Mouse (Mus musculus) midbrain, embryonic 10.5 days (tissue): ENCODE measurements around the gene Hmgcl. TPM values are rescaled to one million over a fixed set of nuclear protein-coding genes. Genes with fewer than 3 reads are reported as not detected.

Experiments used
- DNase-seq: peaks from one replicate; pipeline ENCODE4 v3.0.0-alpha.2; 2017; ENCODE audit warnings: low spot score
- H3K27ac ChIP-seq: fragments of 300-500 bp; sonication (generic); replicated peaks from 2 replicates; pipeline ENCODE4 v1.5.1; 2016; ENCODE audit warnings: mild to moderate bottlenecking
- H3K27me3 ChIP-seq: fragments of 300-500 bp; sonication (generic); 2 replicates; pipeline ENCODE4 v1.6.1; 2016; ENCODE audit warnings: low read depth, mild to moderate bottlenecking; ENCODE audit not compliant: poor library complexity, severe bottlenecking
- H3K36me3 ChIP-seq: fragments of 300-500 bp; sonication (generic); 2 replicates; pipeline ENCODE4 v1.6.1; 2016; ENCODE audit warnings: mild to moderate bottlenecking, moderate library complexity
- H3K4me1 ChIP-seq: fragments of 300-500 bp; sonication (generic); 2 replicates; pipeline ENCODE4 v1.6.1; 2016
- H3K4me3 ChIP-seq: fragments of 300-500 bp; sonication (generic); 2 replicates; pipeline ENCODE4 v1.5.1; 2016; ENCODE audit warnings: mild to moderate bottlenecking, moderate library complexity
- H3K9me3 ChIP-seq: fragments of 300-500 bp; sonication (generic); replicated peaks from 2 replicates; pipeline ENCODE4 v1.6.1; 2016; ENCODE audit warnings: mild to moderate bottlenecking
- WGBS: fragments of 180-500 bp; shearing (Covaris S2); methylation state at CpG from one replicate; pipeline ENCODE4 v1.1.7; 2016; 5-methylcytosine and 5-hydroxymethylcytosine counted together
- polyA plus RNA-seq: library from polyadenylated mRNA; unstranded; fragments of >200 nt; fragmentation: Nextera tagmentation; extraction: Ambion mirVana; gene quantifications from 2 replicates; pipeline ENCODE4 v1.2.1, GENCODE M21; 2016

Hmgcl gene
- polyA plus RNA-seq, 1 experiment from 2014 or later: 70.1 TPM

DNA sequence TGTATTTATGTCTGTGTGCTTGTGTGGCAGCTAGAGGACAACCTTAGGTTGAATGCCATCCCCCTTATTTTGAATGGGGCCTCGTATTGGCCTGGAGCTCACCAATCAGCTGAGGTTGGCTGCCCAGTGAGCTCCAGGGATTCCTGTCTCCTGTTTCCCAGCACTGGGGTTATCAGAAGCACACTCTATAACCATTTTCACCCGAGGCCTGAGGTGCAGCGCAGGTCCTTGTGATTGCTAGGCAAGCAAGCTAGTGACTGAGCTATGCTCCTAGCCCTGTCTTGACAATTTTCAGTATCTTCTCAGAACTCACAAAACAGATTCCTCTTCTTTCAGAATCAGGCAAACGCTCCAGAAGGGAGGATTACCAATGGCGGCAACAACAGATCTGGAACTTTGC is 38.3 kb downstream of the Hmgcl start:
- Histone ChIP-seq H3K27me3 (no peaks in the 10 kb centered on the region), H3K36me3 (peaks cover 53% of the 10 kb centered on the region), H3K9me3 (no peaks in the 10 kb centered on the region), H3K4me3 (no peak overlapping the region), H3K27ac (no peak overlapping the region), H3K4me1 (peaks cover 20% of the 10 kb centered on the region)
- 90% methylated on average over 5 of the region's 5 CpGs for WGBS
- DNase-seq: no peak

DNA sequence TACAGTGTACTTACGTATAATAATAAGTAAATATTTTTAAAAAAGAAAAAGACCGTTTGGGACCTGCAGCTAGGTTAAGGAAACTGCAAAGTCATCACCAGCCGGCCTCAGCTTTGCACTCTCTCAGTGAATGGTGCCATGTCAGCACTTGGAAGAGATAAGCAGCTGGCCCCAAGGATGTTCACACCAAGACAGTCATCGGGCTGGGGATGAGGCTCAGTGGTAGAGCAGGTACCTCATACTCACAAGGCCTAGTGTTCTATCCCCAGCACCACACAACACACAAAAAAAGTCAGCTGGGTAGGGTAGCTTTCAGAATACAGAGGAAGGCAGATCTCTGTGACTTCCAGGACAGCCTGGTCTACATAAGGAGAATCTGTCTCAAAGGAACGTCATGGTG is 38.9 kb downstream of the Hmgcl start:
- H3K9me3 ChIP-seq: no peaks in the 10 kb centered on the region
- peaks cover 20% of the 10 kb centered on the region for H3K4me1 ChIP-seq
- 90% methylated on average over 5 of the region's 5 CpGs for WGBS
- H3K36me3 ChIP-seq: peaks cover 50% of the 10 kb centered on the region
- H3K27me3 ChIP-seq: no peaks in the 10 kb centered on the region
- H3K4me3 ChIP-seq: 0 out of 2 replicates have a peak overlapping the region, but pooled peaks have one; percentile 80
- DNase-seq: no peak
- H3K27ac ChIP-seq: no peak overlapping the region

DNA sequence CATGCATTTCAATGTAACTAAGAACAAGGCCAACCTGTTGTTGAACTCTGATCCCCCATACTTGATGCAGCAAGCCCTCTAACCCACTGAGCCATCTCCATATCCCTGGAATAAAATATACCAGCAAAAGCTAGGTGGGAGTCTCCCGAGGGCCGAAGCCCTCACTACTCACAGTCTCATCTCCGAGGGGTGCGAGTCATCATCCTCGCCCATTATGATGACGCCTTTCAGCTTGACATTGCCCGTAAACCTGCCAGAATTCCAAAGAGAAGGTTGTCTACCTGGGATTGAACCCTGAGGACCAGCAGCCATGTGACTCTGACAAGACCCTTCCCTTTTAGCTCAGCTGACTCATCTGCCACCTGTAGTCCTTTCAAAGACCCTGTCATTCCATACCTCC is 39.5 kb downstream of the Hmgcl start:
- Histone ChIP-seq H3K27me3 (no peaks in the 10 kb centered on the region), H3K9me3 (no peaks in the 10 kb centered on the region), H3K36me3 (peaks cover 45% of the 10 kb centered on the region), H3K27ac (no peak overlapping the region), H3K4me3 (peak overlapping the region; percentile 80), H3K4me1 (peaks cover 20% of the 10 kb centered on the region)
- 94% methylated on average over 7 of the region's 7 CpGs for WGBS
- DNase-seq: no peak

DNA sequence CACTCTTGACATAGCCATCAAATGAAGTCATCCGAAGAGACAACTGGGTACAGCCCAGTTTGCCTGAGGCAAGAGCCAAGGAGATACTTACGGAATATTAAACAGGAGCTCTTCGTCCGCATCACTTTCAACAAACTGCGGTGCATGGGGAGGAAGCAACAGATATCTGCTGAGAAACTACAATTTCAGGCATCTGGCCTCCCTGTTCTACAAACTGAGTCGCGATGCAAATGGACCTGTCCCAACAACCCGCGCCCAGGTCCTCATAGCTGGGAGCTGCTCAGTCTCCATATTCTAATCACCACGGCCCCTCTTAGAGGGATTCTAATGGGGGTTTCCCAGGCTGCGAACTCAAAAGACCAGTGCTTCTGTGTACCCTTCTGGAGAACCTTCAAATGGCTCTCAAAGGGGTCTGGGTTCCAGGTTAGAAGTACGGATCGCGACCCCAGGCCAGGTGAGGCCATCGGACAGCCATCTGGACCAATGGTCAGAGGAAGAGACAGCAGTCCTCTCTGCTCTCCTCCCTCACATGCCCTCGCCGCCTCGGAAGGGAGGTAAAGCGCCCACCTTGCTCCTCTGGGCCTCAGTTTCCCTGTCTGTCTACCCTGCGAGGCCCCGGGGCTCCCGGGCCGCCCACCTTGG is 40.2 kb downstream of the Hmgcl start:
- no peak for DNase-seq
- peak overlapping the region; percentile 80 for H3K4me3 ChIP-seq
- H3K36me3 ChIP-seq: peaks cover 40% of the 10 kb centered on the region
- 7% methylated on average over 23 of the region's 23 CpGs for WGBS
- H3K27ac ChIP-seq: peak overlapping the region; percentile 94
- no peaks in the 10 kb centered on the region for H3K27me3 ChIP-seq
- H3K9me3 ChIP-seq: no peaks in the 10 kb centered on the region
- peaks cover 20% of the 10 kb centered on the region for H3K4me1 ChIP-seq

DNA sequence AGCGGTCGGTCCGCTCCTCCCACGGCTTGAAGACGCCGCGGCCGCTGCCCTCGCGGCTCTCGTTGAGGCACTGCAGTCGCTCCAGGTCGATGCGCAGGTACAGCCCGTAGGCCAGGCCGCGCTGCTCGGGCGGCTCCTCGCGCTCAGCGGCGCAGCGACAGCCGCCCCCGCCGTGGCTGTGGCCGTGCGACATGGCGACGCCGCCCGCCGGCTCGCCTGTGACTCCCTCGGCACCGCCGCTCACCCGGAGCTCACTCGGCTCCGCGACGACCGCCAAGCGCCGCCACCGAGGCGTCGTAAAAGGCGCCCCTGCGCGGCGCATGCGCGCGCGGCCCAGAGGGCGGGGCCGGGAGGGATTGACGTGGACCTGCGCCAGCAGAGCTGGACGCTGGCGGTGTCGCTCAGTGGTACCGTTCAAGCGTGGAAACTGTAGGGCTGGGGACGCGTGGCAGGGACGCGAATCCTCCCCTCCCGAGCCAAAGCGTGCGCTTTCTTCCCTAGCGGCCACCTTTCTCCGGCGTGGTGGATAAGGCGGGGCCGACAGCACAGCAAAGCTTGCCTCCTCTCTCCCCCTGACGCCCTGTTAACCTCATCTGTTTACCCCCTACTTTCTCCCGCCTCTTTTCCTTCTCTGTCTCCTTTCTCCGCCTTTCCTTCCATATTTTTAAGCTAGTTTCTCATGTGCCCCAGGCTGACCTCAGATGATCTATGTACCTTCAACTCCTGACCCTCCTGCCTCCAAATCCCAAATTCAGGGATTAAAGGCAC is 40.9 kb downstream of the Hmgcl start, which contains the start of gene Pithd1:
Gene Pithd1 (minus strand): TSS at position 322 of the 768 bp plus-strand sequence.
- peaks cover 20% of the 10 kb centered on the region for H3K4me1 ChIP-seq
- under 1% methylated on average over 81 of the region's 81 CpGs for WGBS

DNA sequence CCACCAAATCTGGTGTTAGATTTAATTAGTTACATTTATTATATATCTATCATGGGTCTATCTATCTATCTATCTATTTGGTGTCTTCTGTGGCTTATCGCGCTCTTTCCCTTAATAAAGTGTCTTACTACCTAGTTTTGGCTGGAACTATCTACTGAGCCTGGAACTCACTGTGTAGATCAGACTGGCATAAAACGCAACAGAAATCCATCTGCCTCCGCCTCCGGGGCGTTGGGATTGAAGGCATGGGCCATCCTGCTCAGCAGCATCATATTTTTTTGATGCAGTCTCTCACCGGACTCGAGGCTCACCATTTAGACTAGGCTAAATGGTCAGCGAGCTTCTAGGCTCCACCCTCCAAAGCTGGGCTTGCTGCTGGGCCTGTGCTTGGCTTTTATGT is 41.5 kb downstream of the Hmgcl start:
- WGBS: 69% methylated on average over 9 of the region's 9 CpGs
- peak overlapping the region; percentile 94 for H3K27ac ChIP-seq
- H3K4me1 ChIP-seq: peaks cover 20% of the 10 kb centered on the region
- H3K9me3 ChIP-seq: no peaks in the 10 kb centered on the region
- DNase-seq: no peak
- H3K27me3 ChIP-seq: no peaks in the 10 kb centered on the region
- peaks cover 28% of the 10 kb centered on the region for H3K36me3 ChIP-seq
- H3K4me3 ChIP-seq: peak overlapping the region; percentile 80

More for the DNA sequence above, 40.9 kb downstream of the Hmgcl start, which contains the start of gene Pithd1:
- peak within 1 kb of the TSS; percentile 94 for H3K27ac ChIP-seq
- H3K9me3 ChIP-seq: no peaks in the 10 kb centered on the region
- H3K27me3 ChIP-seq: no peaks in the 10 kb centered on the region
- peak within 1 kb of the TSS; percentile 80 for H3K4me3 ChIP-seq
- peak; percentile 93 for DNase-seq
- H3K36me3 ChIP-seq: peaks cover 34% of the 10 kb centered on the region

DNA sequence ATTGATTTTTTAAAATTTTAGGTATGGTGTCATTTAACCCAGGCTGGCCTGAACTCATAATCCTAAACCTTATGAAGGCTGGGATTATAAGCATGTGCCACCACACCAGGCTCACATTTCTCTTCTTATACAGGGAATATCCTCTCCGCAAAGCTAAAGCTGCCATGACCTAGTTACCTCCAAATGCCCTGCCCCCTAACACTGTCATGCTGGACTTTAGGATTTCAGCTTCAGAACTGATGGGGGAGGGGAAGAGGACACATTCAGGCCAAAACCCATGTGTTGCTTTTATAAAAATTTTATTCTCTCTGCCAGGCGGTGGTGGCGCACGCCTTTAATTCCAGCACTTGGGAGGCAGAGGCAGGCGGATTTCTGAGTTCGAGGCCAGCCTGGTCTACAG is 47.7 kb downstream of the Hmgcl start:
- H3K4me1 ChIP-seq: no peaks in the 10 kb centered on the region
- no peak overlapping the region for H3K4me3 ChIP-seq
- H3K9me3 ChIP-seq: peaks cover 14% of the 10 kb centered on the region
- H3K27me3 ChIP-seq: no peaks in the 10 kb centered on the region
- H3K27ac ChIP-seq: no peak overlapping the region
- WGBS: 97% methylated on average over 6 of the region's 6 CpGs
- no peaks in the 10 kb centered on the region for H3K36me3 ChIP-seq
- DNase-seq: no peak

DNA sequence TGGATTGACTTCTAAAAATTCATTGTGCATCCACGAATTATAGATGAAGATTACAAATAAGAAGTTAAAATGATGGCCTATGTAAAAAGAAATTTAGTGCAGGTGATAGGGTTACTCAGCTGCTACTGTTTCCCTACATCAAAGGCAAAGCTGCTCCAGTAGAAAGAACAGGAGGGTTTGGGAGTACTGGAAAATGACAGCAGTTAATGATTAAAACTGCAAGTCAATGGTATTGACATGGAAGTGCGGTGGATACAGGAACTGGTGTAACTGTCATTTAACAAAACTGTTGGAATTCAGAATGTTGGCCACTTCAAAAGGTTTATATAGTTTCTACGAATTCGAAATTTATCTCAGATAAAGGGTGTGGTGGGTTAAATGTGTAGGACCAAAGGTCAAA is 48.9 kb downstream of the Hmgcl start:
- no peak for DNase-seq
- 85% methylated on average over 4 of the region's 4 CpGs for WGBS
- H3K27me3 ChIP-seq: no peaks in the 10 kb centered on the region
- no peaks in the 10 kb centered on the region for H3K4me1 ChIP-seq
- no peak overlapping the region for H3K4me3 ChIP-seq
- peaks cover 14% of the 10 kb centered on the region for H3K9me3 ChIP-seq
- no peak overlapping the region for H3K27ac ChIP-seq
- H3K36me3 ChIP-seq: no peaks in the 10 kb centered on the region

DNA sequence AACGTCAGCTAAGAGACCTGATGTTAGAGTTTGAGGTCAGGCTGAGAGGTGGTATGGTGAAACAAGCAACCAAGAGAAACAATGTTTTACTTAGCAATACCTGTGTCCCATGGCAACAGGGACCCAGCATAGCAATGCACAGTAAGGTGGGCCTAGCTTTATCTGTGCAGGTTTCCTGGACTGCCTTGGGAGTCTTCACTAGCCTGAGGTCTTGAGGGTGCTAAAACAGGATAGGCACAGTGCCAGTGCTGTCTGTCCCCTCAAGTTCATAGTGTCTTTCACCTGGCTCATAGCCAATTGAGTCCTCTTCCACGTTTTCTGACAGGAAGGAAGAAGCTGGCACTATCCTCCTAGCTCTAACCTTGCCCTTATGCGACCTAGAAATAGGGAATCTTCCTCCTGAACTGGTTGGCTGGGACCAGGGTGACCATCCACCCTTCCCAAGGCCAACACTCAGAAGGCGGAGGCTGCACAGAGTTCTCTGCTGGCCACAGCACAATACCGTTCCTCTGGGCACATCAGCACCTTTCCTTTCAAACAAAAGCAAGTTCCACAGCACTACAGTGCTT is 57.9 kb downstream of the Hmgcl start:
- Histone ChIP-seq H3K27ac (no peak overlapping the region), H3K27me3 (no peaks in the 10 kb centered on the region), H3K9me3 (no peaks in the 10 kb centered on the region), H3K4me3 (no peak overlapping the region), H3K4me1 (no peaks in the 10 kb centered on the region), H3K36me3 (peaks cover 82% of the 10 kb centered on the region)
- 94% methylated on average over 5 of the region's 5 CpGs for WGBS
- DNase-seq: no peak

DNA sequence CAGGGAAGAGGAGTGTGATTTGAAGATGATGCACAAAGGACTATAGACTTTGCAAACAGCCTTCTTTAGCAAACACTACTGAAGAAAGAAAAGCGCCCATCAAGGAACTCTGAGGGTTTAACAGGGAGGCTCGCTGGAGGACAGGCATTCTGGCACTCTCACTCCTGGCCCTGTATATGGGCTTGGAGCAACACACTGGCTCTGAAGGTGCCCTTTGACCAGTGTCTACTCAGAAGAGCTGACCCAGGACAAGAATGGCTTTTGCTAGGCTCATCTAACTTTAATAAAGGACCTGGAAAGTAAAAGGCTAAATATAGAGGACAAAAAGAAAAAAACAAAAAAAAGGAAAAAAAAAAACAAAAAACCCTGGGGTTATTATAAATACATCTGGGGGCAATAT is 58.7 kb downstream of the Hmgcl start:
- Histone ChIP-seq H3K36me3 (peaks cover 90% of the 10 kb centered on the region), H3K4me1 (no peaks in the 10 kb centered on the region), H3K27ac (no peak overlapping the region), H3K4me3 (no peak overlapping the region), H3K27me3 (no peaks in the 10 kb centered on the region), H3K9me3 (no peaks in the 10 kb centered on the region)
- 91% methylated on average over 2 of the region's 2 CpGs for WGBS
- DNase-seq: no peak

DNA sequence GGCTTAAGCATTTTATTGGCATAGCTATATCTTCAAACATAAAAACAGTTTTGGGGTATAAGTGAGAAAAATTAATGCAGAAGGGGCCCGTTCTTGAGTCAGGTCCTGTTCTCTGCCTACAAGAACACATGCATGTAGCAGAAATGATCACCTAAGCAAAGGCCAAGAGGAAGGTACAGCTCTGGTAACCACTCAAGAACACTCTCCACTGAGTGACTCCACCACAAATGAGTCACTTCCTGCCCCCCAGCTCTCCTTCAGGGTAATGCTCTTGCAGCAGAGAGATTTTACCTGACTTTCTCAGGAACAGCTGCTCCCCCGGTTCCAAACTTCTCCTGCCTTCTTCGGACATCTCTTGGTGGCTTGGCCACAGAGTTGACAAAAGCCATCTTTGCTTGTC is 60.6 kb downstream of the Hmgcl start:
- no peak for DNase-seq
- Histone ChIP-seq H3K27me3 (no peaks in the 10 kb centered on the region), H3K36me3 (peaks cover 99% of the 10 kb centered on the region), H3K27ac (no peak overlapping the region), H3K9me3 (no peaks in the 10 kb centered on the region), H3K4me1 (no peaks in the 10 kb centered on the region), H3K4me3 (no peak overlapping the region)
- WGBS: 95% methylated on average over 3 of the region's 3 CpGs

DNA sequence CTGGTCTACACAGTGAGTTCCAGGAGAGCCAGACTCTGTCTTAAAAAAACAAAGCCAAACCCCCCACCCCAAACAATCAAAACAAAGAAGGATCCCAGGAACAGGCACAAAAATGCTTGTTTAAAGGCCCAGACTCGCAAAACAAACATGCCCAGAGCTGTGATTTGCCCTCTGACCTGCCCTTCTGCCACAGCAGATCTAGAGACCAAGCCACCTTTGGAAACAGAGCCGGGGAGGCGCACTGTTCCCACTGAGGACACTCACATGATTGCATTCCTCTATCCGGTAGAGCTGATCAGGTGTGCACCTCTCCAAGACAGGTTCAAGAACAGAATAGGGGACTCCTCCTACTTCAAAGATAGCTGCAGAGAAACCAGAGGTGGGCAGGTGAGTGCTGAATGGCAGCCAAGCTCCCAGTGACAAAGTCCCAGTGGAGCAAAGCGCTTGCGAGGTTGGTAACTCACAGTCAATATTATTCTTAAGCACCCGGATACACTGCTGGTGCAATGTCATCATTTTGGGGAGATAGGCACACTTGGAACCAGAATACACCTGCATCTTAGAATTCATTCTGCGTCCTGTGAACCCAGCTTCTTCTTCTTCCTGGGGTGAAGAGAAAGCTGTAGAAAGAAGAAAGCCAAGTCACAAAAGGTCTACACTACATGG is 62.7 kb downstream of the Hmgcl start:
- no peak for DNase-seq
- Histone ChIP-seq H3K9me3 (no peaks in the 10 kb centered on the region), H3K4me3 (no peak overlapping the region), H3K36me3 (peaks cover 97% of the 10 kb centered on the region), H3K4me1 (no peaks in the 10 kb centered on the region), H3K27ac (no peak overlapping the region), H3K27me3 (no peaks in the 10 kb centered on the region)
- WGBS: 85% methylated on average over 8 of the region's 8 CpGs
